12 mouse cellular contexts compared by ENCODE assay signal in the genomic region with DNA sequence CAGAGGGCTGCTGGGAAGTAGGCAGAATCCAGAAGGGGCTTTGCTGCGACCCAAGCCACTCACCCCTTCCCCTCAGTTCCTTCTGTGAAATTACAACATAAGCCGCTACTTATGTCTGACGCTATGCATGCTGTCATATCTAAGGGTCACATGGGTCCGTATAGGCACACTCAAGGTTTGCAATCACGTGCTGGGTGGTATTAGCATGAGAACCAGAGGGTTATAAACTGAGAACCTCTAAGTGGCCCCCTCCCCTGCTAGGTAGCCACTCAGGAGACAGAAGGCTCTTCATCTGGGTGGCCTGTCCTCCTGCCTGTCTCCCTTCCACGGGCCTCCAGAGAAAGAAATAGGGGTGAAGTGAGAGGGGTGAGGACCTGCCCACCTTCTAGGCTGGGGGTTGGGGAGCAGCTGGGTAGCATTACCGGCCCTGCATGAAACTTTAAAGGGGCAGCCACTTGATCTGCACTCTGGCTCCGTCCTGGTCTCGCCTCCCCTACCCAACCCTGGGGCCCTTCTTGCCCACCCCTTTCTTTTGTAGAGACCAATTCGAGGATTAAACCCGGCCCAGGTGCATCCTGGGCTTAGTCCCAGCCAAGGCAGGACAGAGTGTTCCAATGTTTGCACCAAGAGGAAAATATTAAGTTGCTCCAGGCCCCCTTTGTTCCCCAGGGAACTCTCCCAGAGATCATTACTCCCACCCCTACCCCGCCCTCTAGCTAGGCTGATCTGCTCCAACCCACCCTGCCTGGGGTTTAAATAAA. TPM values are rescaled to one million over a fixed set of nuclear protein-coding genes. Genes with fewer than 3 reads are reported as not detected.
DNase-seq lines count a peak whose midpoint lies in the region; ATAC-seq and TF ChIP-seq lines count a peak whose summit lies in the region.
"Had no signal": no experiment of that assay in that cellular context is flagged by ENCODE, and none has a peak within 500 bp of the region (broad histone marks: within the 10 kb centered on the region; RNA-seq: fewer than 3 reads in every experiment).

No protein-coding gene starts in this region.

- no peak for TF ChIP-seq CTCF in brain, embryonic 14.5 days (IDR thresholded peaks at IDR 0.05; ENCODE audit: borderline replicate concordance, extremely low read depth, insufficient read depth, insufficient read length)

- DNase-seq in heart, adult 8-10 months (ENCODE audit: low spot score), result no peak
- peak; percentile 52 for DNase-seq in brain, embryonic 14.5 days (ENCODE audit: low read depth)
- peak; percentile 57 for DNase-seq in forelimb bud, embryonic 11.5 days (ENCODE audit: low read depth, low spot score)
- DNase-seq in cerebellum, adult 18-20 months, result no peak
- no peak for DNase-seq in right cerebral cortex, postnatal 14 days
- DNase-seq: cerebellum, adult 11-12 months; right cerebral cortex, postnatal 25 days; thymus, adult 18-20 months had no signal

- no peak for ATAC-seq in heart, embryonic 13.5 days (ENCODE audit: extremely low read depth, insufficient number of reproducible peaks, low FRiP score, low TSS enrichment)
- ATAC-seq in liver, embryonic 12.5 days, result peak; percentile 19; the same call in 1 of the 2 replicates
- ATAC-seq in monocyte, adult 5-6 weeks (replicated peaks; ENCODE audit: insufficient number of reproducible peaks, low FRiP score, low TSS enrichment, poor library complexity, severe bottlenecking), result no peak

- peak overlapping the region; percentile 5; the same call in 1 of the 2 replicates for H3K9ac ChIP-seq in heart, embryonic 13.5 days
- no peak overlapping the region for H3K9ac ChIP-seq in liver, embryonic 12.5 days

- WGBS in heart, embryonic 13.5 days, result 43% methylated on average over 12 of the region's 12 CpGs
- 52% methylated on average over 12 of the region's 12 CpGs for WGBS in liver, embryonic 12.5 days (ENCODE audit: insufficient replicate concordance)

- no peak for TF ChIP-seq POLR2A in brain, embryonic 14.5 days (IDR thresholded peaks at IDR 0.05; ENCODE audit: borderline replicate concordance, extremely low read depth, insufficient read depth, insufficient read length, poor library complexity, severe bottlenecking)

- H3K27ac ChIP-seq in heart, embryonic 13.5 days (replicated peaks), result no peak overlapping the region
- no peak overlapping the region for H3K27ac ChIP-seq in liver, embryonic 12.5 days

- H3K27me3 ChIP-seq in heart, embryonic 13.5 days (replicated peaks), result no peaks in the 10 kb centered on the region
- H3K27me3 ChIP-seq in liver, embryonic 12.5 days (replicated peaks), result peaks cover 27% of the 10 kb centered on the region

- no peak overlapping the region for H3K4me3 ChIP-seq in heart, embryonic 13.5 days
- no peak overlapping the region for H3K4me3 ChIP-seq in liver, embryonic 12.5 days

- H3K4me2 ChIP-seq in heart, embryonic 13.5 days, result no peak overlapping the region; the same call in 1 of the 2 replicates
- H3K4me2 ChIP-seq in liver, embryonic 12.5 days, result no peak overlapping the region

- no peaks in the 10 kb centered on the region for H3K9me3 ChIP-seq in heart, embryonic 13.5 days
- no peaks in the 10 kb centered on the region for H3K9me3 ChIP-seq in liver, embryonic 12.5 days (replicated peaks)

- peaks cover 42% of the 10 kb centered on the region for H3K4me1 ChIP-seq in heart, embryonic 13.5 days
- peaks cover 23% of the 10 kb centered on the region; the same call in 1 of the 2 replicates for H3K4me1 ChIP-seq in liver, embryonic 12.5 days

- H3K36me3 ChIP-seq in heart, embryonic 13.5 days, result peaks cover 35% of the 10 kb centered on the region
- peaks cover 12% of the 10 kb centered on the region; the same call in 1 of the 2 replicates for H3K36me3 ChIP-seq in liver, embryonic 12.5 days

RNA-seq across cellular contexts. Expression of a gene that starts 6.8 kb away (rescaled TPM):
- polyA plus RNA-seq in heart, embryonic 13.5 days (2015; fragmentation: Nextera tagmentation; extraction: Ambion mirVana), result 5.7 and 6.7 TPM in 2 replicates
- 1 to 10 TPM; 1.9 to 2.8 (median 2.5) TPM for total RNA-seq in heart, adult 8-10 months (2022)
- polyA plus RNA-seq in brain, embryonic 14.5 days (2012; rRNA removed), result 16.0 and 19.1 TPM in 2 replicates
- 1.6 and 2.1 TPM in 2 replicates for polyA plus RNA-seq in liver, embryonic 12.5 days (2016; fragmentation: Nextera tagmentation; extraction: Ambion mirVana)
- not detected in 3 replicates for total RNA-seq in monocyte, adult 5-6 weeks (2017)
- total RNA-seq: hematopoietic stem cell, adult 5-6 weeks had no signal

RNA-seq across cellular contexts. Expression of a gene that starts 33.3 kb away (rescaled TPM):
- 18.9 and 24.6 TPM in 2 replicates for polyA plus RNA-seq in heart, embryonic 13.5 days (2015; fragmentation: Nextera tagmentation; extraction: Ambion mirVana)
- total RNA-seq in heart, adult 8-10 months (2022), result 10 to 100 TPM in 3 of 4 experiments, 1 to 10 TPM in 1; 7.6 to 13.8 (median 12.4) TPM
- polyA plus RNA-seq in brain, embryonic 14.5 days (2012; rRNA removed), result 10.5 and 11.0 TPM in 2 replicates
- polyA plus RNA-seq in liver, embryonic 12.5 days (2016; fragmentation: Nextera tagmentation; extraction: Ambion mirVana), result 24.6 and 26.6 TPM in 2 replicates
- total RNA-seq in monocyte, adult 5-6 weeks (2017), result 111 to 164 TPM (median 121 TPM) in 3 replicates

Comparison
In these comparisons a context has a peak if more than half of its experiments do, and no peak if none do; other contexts are left out.
1. DNase-seq: peak in brain, embryonic 14.5 days (single experiment) and forelimb bud, embryonic 11.5 days (single experiment); none in heart, adult 8-10 months (single experiment), cerebellum, adult 18-20 months (0 of 2) and right cerebral cortex, postnatal 14 days (single experiment).